Mouse (Mus musculus) small intestine, adult 2 months (tissue): ENCODE results near the gene Resf1.
"Not testable (repeated sequence)": the region's sequence is repeated elsewhere in the genome, so short reads cannot be mapped to it uniquely, and the experiment has no call there.

Experiments used
- CTCF ChIP-seq: fragments of 200-500 bp; IDR thresholded peaks from 2 replicates; pipeline ENCODE4 v1.5.1; 2012; ENCODE audit warnings: low read depth, mild to moderate bottlenecking, control low read depth, inconsistent platforms, low read length, moderate library complexity, mixed read lengths; ENCODE audit not compliant: insufficient replicate concordance, insufficient read length; ENCODE audit errors: extremely low read depth
- POLR2A ChIP-seq: fragments of 200-500 bp; IDR thresholded peaks from 2 replicates; pipeline ENCODE4 v1.6.1; 2012; ENCODE audit warnings: low read depth, mild to moderate bottlenecking, control low read depth, inconsistent platforms, low read length, moderate library complexity

DNA sequence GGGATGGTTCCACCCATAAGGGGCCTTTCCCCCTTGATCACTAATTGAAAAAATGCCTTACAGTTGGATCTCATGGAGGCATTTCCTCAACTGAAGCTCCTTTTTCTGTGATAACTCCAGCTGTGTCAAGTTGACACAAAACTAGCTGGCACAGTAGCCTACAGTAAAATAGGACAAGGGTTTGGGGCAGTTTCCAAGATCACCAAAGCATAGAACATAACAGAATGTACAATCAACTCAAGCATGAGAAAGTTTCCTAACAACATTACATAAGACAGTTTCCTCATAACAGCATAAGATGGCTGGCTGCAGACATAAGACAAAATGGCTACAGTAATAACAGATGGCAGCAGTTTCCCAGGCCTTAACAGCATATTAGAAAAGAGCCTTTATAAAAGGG is 6.0 kb upstream of the Resf1 start:
- TF ChIP-seq CTCF, POLR2A: not testable (repeated sequence)
